Mouse (Mus musculus) thymus, postnatal 4 days (tissue): ENCODE data around the gene Erg28.

Experiments used
- DNase-seq: peaks from one replicate; pipeline ENCODE4 v3.0.0; 2021

Erg28 gene

DNA sequence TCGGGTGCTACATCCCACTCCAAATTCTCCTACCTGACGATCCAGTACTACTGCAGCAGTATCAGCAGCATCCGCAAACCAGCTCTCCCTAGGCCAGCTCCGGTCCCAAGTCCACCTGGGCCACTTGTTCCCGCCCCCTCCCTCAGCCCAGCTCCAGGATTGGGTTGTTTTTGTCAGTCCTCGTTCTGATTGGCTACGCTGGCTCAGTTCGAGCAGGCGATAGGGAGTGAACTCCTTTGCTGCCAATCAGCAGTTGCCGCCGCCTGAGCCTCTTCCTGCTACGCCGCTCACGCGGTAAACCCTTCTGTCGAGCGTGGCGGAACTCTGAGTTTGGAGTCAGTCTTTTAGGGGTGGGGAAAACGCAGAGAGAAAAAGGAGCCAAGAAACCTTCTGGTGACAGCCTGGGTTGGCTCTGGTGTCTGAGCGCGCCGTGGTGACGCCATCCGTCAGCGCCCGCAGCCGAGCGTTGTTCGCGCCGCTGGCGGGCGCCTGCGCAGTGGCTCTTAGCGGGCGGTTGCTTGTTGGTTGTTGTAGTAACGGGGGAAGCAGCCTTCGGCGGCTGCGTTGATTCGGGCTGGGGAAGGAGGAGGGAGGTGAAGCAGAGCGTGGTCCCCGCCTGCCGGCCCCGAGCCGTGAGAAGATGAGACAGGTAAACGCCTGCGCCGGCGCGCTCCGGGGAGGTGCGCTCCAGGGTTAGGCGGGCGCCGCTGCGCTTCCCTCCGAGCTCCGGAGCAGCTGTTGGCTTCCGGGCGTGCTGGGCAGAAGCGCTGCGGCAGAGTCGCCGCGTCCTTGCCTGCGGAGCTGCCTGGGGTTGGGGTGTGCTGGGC, at the start of gene Erg28, which contains the start of gene Ttll5:
TSS of gene Erg28 (minus strand) at position 113 of the 827 bp plus-strand sequence.
TSS of gene Ttll5 (plus strand) at position 222 of the 827 bp plus-strand sequence.
- peak; percentile 95 for DNase-seq

- DNase-seq, result no peak
Measured at GRCm38 (mm10) chr12:85869423-85869822, 45.1 kb upstream of the Erg28 start.

DNA sequence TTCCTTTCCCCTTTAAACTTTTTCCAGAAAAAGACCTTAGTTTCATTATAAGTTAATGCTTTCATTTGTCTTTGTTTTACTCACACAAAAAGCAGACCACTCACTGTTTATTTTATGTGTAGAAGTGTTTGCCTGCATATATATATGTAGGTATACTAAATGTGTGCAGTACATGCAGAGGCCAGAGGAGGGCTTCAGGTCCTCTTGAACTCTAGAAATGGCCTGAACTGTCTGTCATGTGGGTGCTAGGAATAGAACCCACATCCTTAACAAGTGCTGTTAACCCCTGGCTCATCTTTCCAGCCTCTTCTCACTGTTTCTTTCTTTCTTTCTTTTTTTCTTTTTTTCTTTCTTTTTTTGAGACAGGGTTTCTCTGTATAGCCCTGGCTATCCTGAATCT, 42.8 kb upstream of the Erg28 start:
- peak; percentile 27 for DNase-seq

DNA sequence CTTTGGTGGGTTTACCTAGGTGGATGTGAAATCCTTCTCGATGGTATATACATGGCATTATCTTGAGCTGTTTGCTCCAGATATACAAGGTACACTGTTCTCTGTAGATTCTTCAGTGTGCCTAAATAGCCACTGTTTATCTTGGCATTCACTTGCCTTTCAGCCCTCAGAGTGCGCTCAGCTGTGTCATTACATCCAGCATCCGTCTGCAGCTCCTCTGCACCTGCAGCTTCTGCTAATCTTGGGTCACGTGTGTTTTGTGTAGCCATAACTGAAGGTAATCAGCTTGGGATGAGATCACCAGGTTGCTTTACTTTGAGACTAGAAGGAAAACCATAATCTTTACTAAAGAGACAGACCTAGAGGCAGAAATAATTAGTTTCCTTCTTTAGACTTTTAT, 42.3 kb upstream of the Erg28 start:
- DNase-seq, result no peak

GRCm38 (mm10) chr12:85865526-85865925, 41.2 kb upstream of the Erg28 start:
- no peak for DNase-seq

- no peak for DNase-seq
Measured at GRCm38 (mm10) chr12:85862514-85862913, 38.2 kb upstream of the Erg28 start.

GRCm38 (mm10) chr12:85859511-85860189, 35.3 kb upstream of the Erg28 start:
- no peak for DNase-seq

- no peak for DNase-seq
Measured at GRCm38 (mm10) chr12:85859111-85859510, 34.8 kb upstream of the Erg28 start.

- DNase-seq, result no peak
Measured at GRCm38 (mm10) chr12:85857300-85857699, 33.0 kb upstream of the Erg28 start.

DNA sequence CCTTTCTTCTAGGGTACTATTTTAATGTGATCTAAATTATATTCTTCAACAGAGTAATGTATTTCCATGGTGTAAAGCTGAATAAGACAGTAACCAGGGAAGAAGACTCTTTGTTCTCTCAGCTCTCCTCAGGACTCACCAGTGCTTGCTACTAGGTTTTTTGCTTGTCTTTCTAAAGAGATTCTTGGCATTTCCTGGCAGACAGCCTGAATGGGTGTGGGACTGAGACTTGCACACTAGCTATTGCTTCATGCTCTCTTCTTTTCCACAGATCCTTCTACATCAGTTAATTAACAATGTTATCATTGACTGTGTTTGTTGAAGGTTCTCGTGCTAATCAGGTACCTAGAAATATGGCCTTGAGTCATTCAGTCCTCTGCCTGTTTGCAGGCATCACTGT, 29.9 kb upstream of the Erg28 start:
- no peak for DNase-seq

- DNase-seq, result no peak
Measured at GRCm38 (mm10) chr12:85853836-85854235, 29.5 kb upstream of the Erg28 start.

GRCm38 (mm10) chr12:85850661-85851060, 26.3 kb upstream of the Erg28 start:
- no peak for DNase-seq

DNA sequence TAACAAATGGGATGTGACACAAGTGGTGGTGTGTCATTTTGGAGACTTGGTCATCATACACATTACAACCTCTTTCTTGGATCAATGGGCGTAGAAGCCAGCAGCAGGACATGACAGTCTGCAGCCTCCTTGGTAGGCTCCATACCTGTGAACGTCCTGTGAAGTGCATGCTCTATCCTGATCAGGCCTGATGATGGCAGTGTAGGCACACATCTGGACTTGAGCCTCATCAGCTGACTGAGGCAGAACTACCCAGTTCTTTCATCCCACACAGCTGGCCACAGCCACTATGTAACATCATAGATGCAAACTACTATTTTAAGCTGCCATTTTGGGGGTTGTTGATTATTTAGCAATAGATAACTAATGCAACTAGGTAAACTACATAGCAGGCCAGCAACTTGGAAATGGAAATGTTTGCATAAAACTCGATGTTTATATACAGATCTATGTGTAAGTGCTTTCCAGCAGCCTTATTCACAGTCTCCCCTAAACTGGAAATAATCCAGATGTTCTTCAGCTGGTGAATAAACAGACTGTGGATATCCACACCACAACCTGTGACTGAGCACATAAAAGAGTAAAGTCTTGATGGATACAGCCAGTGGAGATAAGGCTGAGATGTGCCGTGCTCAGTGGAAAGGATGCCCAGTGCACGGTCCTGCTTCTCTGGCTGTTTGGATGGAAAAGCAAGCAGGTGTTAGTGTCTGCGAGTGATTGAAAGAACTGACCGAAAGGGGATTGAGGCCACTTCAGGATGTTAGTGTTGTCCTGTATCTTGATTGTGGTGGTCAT, 24.0 kb upstream of the Erg28 start:
- DNase-seq, result peak; percentile 37

DNA sequence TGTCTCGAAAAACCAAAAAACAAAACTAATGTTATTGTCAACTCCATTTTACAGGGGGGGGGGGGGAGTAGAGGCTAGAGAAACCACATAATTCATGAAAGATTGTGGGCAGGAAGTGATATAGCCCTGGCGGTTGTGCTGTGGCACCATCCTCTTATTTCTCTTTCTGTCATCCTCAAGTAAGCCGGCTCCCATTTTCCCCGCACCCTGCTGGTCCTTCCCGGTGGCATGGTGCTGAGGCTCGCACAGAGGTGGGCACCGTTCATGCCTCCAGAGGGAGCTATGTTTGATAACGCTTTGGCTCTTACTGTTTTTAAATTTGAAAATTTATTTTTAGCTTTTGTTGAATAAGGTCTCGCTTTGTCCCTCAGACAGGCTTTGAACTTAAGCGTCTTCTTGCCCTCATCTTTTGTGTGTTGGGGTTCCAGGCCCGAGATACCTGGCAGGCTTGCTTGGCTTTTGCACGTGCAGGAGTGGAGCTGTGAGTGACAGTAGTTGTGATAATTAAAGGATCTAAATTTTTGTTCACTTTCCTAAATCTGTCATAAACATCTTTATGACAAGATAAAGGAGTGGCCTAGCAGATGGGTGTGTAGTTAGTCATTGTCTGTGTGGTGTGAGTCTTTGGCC, 15.1 kb upstream of the Erg28 start:
- peak; percentile 66 for DNase-seq

GRCm38 (mm10) chr12:85837765-85838164, 13.4 kb upstream of the Erg28 start:
- no peak for DNase-seq

DNA sequence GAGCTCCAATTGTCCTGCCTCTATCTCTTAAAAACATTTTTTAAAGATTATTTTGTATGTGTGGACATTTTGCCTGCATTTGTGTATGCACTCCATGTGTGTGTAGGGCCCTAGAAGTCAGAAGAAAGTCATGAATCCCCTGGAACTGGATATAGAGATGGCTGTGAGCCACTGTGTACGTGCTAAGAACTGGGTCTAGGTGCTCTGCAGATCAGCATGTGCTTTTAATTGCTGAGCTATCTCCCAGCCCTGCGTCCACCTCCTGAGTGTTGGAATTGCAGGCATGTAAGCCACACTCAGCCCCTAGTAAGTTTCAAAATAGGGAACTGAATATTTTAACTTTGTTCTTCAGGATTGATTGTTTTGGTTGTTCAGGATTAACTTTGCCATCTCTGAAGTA, 10.2 kb upstream of the Erg28 start:
- DNase-seq, result no peak

DNA sequence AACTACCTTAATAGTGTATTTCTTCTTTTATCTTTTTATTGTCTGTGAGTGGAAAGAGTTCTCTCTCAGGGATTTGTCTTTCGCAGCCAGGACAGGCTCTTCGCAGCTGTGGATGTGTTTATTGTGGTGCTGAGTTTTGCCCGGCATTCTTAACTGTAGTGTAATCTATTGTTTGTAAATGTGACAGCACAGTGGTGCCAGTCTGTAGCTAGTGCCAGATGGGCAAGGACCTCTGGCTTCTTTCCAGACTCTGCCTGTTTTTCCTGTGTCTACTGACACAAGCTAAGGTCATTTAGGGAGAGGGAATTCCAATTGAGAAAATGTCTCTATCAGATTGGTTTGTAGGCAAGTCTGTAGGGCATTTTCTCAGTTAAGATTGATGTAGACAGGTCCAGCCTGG, 6.3 kb upstream of the Erg28 start:
- DNase-seq, result no peak

GRCm38 (mm10) chr12:85829866-85830265, 5.5 kb upstream of the Erg28 start:
- DNase-seq, result no peak

GRCm38 (mm10) chr12:85828856-85829255, 4.5 kb upstream of the Erg28 start:
- no peak for DNase-seq

DNA sequence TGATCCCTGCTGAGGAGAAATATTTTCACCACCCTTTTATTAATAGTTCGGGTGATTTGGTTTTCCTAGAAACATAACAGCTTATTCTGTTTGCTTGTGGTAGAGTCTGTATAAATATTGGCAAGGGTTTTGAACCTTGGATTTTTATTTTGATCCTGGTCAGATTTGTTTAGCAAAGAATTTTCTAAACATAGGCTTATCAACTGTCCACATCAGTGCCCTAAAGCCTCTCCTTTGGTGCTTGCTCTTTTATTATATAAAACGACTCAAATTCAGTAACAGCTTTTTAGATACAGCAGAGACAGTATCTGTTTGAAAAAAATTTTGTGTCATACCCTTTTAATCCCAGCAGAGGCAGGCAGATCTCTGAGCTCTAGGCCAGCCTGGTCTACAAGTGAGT, 1.5 kb upstream of the Erg28 start:
- no peak for DNase-seq

DNA sequence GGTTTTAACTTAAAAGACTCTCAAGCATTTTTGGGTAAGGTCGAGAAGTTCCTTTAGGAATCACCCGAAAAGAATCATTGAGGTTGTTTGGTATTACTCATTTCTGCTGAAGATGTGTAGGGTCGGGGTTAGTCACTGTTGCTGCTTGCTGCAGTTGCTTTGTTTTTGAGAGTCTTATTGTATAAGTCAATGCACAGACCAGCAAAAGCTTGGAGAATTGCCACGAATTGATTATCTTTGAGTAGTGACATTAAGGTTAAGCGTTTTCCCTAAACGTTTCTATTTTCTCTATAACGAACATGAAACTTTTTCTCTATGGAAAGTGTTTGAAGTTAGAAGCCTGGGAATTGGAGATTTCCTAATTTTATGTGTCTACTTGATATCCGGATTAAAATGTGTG, 1.0 kb upstream of the Erg28 start:
- DNase-seq, result no peak

DNA sequence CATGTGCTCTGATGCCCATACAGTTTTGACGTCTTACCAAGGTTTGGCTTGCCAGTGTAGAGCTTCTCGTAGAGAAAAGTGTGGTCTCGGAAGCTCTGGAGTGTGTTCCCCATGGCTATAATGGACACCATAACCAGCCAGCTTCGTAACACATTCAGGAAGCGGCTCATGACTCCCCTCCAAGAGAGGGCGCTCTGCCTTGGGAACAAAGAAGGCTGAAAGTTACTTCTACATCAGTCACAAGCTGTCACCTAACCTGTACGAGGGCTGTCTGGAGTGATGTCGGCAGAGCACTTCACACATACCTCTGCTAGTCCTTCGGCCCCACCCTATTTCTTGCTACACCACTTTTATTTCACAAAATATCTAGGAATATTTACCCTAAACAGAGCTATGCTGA, 2.3 kb downstream of the Erg28 start:
- DNase-seq, result peak; percentile 53

GRCm38 (mm10) chr12:85813599-85813998, 10.8 kb downstream of the Erg28 start:
- no peak for DNase-seq
